Mouse (Mus musculus) embryo, embryonic 10.5 days (tissue): ENCODE measurements around the gene Rab3il1.

Experiments
- DNase-seq: peaks from one replicate; pipeline ENCODE4 v3.0.0-alpha.2; 2015; ENCODE audit warnings: low spot score

Rab3il1 gene

DNA sequence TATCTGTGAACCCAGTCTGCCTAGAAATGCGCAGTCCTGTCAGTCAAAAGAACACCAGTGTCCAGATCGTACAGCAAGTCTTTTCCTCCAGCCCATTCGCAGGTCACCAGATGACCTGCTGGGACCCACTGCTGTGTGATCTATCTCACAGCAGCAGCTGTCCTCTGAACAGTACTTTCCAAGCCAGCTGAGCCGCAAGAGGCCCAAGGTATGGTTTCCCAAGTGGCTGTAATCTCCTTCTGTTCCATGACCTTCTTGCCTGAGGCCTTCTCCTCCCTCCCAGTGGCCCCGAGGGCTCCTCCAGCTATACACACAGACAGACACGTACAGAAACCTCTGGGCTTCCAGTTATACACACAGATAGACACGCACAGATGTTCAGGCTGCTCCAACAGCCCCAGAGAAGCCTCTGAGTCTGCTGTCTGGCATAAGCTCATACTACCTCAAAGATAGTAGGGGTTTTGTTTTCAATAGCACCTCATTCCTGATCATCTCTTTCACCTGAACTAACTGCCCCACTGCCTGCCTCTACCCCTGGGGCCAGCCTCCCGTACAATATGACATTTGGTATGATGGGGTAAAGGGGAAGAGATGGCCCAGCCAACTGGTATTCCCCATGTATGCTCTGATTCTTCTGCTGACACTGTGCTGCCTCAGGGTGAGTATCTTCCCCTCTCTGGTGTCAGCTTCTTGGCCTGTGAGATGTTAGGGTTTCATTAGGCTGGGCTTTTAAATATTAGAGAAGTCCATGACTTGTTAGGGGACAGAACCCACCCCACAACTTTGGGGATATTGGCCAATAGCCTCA lies 59.5 kb downstream of the Rab3il1 start:
- DNase-seq = peak; percentile 24

DNA sequence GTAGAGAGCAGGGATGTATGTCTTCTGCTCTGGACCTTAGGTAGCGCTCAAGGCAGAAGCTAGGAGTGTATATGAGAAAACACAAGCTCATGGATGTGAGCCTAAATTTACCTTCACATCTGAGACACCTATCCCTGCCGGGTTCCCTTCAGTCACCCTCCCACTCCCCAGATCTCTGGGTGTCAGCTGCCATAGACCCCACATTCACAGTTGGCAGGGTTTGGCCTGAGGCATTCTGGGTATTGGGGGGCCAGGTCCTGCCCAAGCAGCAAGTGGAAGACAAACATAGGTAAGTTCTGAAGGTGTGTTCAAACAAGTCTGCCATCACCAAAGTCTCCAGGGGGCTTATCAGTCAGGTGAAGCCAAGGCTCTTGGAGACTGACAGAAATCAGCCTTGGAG lies 60.2 kb downstream of the Rab3il1 start:
- DNase-seq = no peak

GRCm38 (mm10) chr19:10062292-10062691 lies 60.8 kb downstream of the Rab3il1 start:
- DNase-seq = no peak

DNA sequence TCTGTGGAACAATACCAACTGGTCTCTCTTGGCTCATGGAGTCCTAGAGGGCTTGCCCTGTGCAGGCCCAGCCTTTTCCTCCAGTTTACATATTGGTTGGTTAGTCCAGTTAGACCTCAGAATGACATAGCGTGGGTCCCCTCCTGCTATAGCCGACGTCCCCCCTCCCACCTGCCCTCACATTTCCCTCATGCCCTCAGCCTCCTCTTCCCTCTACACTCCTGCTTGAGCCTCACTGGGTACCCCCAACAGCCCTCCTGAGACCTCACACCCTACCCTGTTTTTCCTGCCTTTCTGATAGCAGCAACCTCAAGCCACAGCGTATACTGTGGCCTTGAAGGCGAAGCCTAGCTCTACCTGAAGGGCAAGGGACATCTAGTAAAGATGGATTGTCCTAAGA lies 61.4 kb downstream of the Rab3il1 start:
- no peak for DNase-seq

- no peak for DNase-seq
These were observed 62.9 kb downstream of the Rab3il1 start for GRCm38 (mm10) chr19:10064173-10065012.

DNA sequence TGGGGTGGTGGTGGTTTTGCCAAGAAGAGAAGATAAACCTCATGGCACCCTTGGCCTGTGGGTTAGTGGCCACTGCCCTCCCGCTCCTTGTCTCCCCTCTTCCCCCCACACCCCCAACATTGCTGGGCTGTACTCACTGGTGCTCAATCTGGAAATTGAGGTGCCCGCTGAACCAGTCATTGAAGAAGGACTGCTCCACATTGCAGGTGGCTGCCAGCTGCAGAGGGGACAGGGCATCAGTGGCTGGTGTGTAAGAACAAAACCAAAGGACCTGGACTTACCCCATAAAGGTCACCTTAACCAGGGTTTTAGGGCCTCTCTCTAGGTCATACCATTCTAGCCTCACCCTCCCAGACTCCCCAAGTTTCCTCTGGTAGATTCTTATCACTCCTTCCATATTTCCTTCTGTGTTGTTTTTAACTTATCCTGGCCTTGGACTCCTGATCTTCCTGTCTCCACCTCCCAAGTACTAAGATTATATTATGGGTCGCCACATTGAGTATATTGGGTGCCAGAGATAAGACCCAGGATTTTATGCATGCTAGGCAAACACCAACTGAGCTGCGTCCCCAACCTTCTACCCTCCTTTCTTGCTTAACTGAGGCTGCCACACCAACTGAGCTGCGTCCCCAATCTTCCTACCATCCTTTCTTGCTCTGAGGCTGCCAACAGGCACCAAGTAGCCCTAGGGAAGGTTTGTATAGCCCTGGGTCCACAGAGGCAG lies 64.2 kb downstream of the Rab3il1 start:
- no peak for DNase-seq

DNA sequence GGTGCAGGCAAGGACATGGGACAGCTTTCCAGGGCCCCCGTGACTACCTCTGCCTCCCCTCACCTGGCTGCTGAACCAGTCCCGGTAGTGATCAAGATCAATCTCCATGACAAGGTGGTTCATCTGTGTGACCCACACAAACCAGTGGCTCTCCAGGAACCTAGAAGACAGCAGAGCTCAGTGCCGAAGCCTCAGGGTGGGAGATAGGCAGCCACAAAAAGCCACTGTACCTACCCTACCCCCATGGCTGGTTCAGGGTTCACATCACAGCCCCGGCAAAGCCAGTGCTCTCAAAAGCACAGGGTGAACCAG lies 64.7 kb downstream of the Rab3il1 start:
- DNase-seq = no peak

DNA sequence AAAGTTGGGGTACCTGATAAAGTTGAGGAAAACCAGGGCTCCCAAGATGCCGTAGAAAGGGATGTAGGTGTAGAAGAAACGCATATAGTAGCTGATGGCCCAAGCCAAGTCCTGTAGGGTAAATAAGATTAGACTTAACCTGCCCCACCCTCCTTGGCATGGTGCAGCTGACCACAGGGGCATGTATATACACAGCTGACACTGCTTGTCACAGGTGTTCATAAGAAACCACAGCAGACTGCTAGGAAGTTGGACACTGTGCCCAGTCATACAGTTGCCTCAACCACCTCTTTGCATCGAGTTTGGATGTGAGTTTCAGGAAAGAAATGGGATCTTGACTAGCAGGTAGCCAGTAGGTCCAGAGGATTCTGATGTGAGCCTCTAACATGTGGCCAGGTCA lies 65.0 kb downstream of the Rab3il1 start:
- no peak for DNase-seq

DNA sequence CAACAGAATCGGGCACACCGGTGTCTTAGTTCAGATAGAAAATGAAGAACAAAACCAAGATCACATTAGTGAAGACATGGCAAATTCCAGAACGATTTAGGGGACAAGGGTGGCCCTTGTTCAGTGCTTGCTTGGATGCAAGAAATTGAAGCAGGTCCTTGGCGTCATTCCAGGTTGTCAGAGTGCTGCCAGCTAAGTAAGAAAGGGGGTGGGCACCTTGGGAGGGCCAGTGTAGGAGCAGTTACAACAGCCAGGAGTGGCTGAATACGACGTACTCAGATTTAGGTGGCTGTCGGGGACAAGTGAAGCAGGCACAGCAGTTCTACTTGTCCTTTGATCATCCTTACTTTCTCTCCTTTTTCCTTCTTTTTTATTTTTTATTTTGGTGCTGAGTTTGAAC lies 66.2 kb downstream of the Rab3il1 start:
- no peak for DNase-seq

- no peak for DNase-seq
These were observed 68.9 kb downstream of the Rab3il1 start for GRCm38 (mm10) chr19:10070186-10070980.

- no peak for DNase-seq
These were observed 69.7 kb downstream of the Rab3il1 start for GRCm38 (mm10) chr19:10071166-10071565.

DNA sequence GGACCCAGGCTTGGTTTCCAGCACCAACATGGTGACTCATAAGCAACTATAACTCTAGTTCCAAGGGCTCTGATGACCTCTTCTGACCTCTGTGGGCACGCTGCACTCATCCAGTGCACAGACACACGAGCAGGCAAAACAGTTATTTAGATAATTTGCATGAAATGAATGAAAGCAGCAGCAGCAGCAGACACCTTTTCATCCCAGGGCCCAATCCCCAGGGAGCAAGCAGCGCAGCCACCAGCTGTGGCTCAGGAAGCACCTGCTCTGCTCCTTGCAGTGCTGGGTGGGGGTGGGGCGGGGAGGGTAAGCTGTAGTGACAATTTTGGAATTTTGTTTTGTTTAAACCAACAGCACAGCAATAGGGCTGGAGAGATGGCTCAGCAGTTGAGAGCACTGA lies 70.4 kb downstream of the Rab3il1 start:
- no peak for DNase-seq

- no peak for DNase-seq
These were observed 71.7 kb downstream of the Rab3il1 start for GRCm38 (mm10) chr19:10073145-10073544.

- DNase-seq = no peak
These were observed 76.9 kb downstream of the Rab3il1 start for GRCm38 (mm10) chr19:10078392-10078791.

DNA sequence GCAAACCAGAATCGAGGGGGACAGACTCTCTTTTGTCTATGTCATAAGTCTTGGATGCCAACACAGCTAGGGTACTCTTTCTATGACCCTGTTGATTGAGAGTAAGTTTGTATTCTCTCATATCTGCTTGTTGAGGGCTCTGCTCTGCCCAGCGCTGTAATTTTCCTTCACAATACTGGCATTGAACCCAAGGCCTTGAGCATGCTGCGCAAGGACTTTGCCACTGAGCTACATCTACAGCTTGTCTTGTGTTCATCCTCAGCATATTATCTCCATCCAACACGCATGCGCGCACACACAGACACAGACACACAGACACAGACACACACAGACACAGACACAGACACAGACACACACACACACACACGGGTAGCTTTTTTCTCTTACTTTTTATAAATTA lies 78.9 kb downstream of the Rab3il1 start:
- DNase-seq = no peak

- no peak for DNase-seq
These were observed 80.6 kb downstream of the Rab3il1 start for GRCm38 (mm10) chr19:10082105-10082504.

DNA sequence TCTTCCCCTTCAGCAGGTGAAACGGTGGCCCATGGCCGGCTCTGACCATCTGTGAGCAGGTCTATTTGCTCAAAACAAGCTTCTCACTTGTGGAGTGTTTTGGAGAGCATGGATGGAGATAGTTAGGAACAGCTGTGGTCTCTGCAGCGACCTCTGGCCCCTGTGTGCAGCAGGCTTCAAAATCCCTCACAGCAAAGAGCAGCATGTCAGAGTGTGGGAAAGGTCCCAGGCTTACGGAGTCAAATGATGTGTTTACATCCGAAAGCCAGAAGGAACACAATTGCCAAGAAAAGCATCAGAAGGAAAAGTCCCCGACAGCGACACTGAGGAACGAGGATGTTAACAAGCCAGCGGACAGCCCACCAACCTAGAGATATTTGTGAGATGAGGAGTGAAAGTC lies 84.0 kb downstream of the Rab3il1 start:
- no peak for DNase-seq

DNA sequence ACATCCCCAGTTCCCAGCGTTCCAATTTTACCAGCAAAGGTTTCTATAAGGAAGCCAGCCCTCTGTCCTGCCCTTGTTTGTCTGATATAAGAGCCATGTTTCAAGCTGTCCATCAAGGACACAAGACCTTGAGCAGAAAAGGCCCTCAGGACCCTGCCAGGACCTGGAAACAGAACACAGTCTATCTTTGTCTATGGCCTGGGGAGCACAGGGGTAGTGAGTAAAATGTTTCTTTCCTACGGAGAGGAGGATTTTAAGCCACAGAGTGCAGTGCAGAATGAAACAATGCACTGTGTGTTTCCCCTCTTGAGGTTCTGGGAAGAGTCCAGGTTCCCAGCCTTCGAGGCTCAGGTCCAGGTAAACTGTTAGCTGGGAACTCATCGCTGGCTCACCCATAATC lies 85.5 kb downstream of the Rab3il1 start:
- DNase-seq = no peak
